Mouse (Mus musculus) hindbrain, embryonic 15.5 days (tissue): ENCODE measurements around the gene Tspan13. TPM values are rescaled to one million over a fixed set of nuclear protein-coding genes. Genes with fewer than 3 reads are reported as not detected.
A peak's percentile ranks its signal among the peaks of the same experiment; 100 is the strongest.

Source experiments
- ATAC-seq: fragments of 200-750 bp; cut with Nextera tagmentation; 2 replicates; pipeline ENCODE4 v1.8.0; 2017; ENCODE audit warnings: low read depth, moderate number of reproducible peaks, moderate TSS enrichment; ENCODE audit not compliant: low FRiP score
- H3K27ac ChIP-seq: fragments of 300-500 bp; sonication (generic); replicated peaks from 2 replicates; pipeline ENCODE4 v1.5.1; 2015; ENCODE audit warnings: mild to moderate bottlenecking, inconsistent platforms
- H3K27me3 ChIP-seq: fragments of 300-500 bp; sonication (generic); 2 replicates; pipeline ENCODE4 v1.6.1; 2015; ENCODE audit warnings: control low read depth, inconsistent platforms
- H3K36me3 ChIP-seq: fragments of 300-500 bp; sonication (generic); 2 replicates; pipeline ENCODE4 v1.6.1; 2015; ENCODE audit warnings: control low read depth, inconsistent platforms
- H3K4me1 ChIP-seq: fragments of 300-500 bp; sonication (generic); replicated peaks from 2 replicates; pipeline ENCODE4 v1.6.1; 2015; ENCODE audit warnings: control low read depth, inconsistent platforms
- H3K4me2 ChIP-seq: fragments of 300-500 bp; sonication (generic); 2 replicates; pipeline ENCODE4 v1.6.1; 2015; ENCODE audit warnings: moderate library complexity, mild to moderate bottlenecking, inconsistent platforms
- H3K4me3 ChIP-seq: fragments of 300-500 bp; sonication (generic); 2 replicates; pipeline ENCODE4 v1.5.1; 2015; ENCODE audit warnings: mild to moderate bottlenecking, inconsistent platforms
- H3K9ac ChIP-seq: fragments of 300-500 bp; sonication (generic); 2 replicates; pipeline ENCODE4 v1.6.1; 2015; ENCODE audit warnings: inconsistent platforms
- H3K9me3 ChIP-seq: fragments of 300-500 bp; sonication (generic); 2 replicates; pipeline ENCODE4 v1.6.1; 2016; ENCODE audit warnings: control low read depth, inconsistent platforms
- WGBS: fragments of 180-500 bp; shearing (Covaris S2); methylation state at CpG from one replicate; pipeline ENCODE4 v1.1.7; 2015; 5-methylcytosine and 5-hydroxymethylcytosine counted together
- polyA plus RNA-seq: library from polyadenylated mRNA; unstranded; fragments of >200 nt; fragmentation: Nextera tagmentation; extraction: Ambion mirVana; gene quantifications from 2 replicates; pipeline ENCODE4 v1.2.1, GENCODE M21; 2015

Tspan13 gene
- polyA plus RNA-seq, 1 experiment from 2014 or later, result 422 TPM

GRCm38 (mm10) chr12:35995799-35996198 is 46.5 kb downstream of the Tspan13 start:
- Histone ChIP-seq H3K4me2 (no peak overlapping the region), H3K9ac (no peak overlapping the region), H3K9me3 (no peaks in the 10 kb centered on the region), H3K27me3 (no peaks in the 10 kb centered on the region), H3K4me1 (no peaks in the 10 kb centered on the region), H3K4me3 (no peak overlapping the region), H3K36me3 (no peaks in the 10 kb centered on the region), H3K27ac (no peak overlapping the region)
- ATAC-seq, result no peak
- WGBS, result 28% methylated on average over 5 of the region's 5 CpGs

GRCm38 (mm10) chr12:35994098-35994497 is 48.2 kb downstream of the Tspan13 start:
- Histone ChIP-seq H3K9ac (no peak overlapping the region), H3K4me3 (no peak overlapping the region), H3K27me3 (no peaks in the 10 kb centered on the region), H3K4me1 (no peaks in the 10 kb centered on the region), H3K4me2 (no peak overlapping the region), H3K36me3 (no peaks in the 10 kb centered on the region), H3K27ac (no peak overlapping the region), H3K9me3 (no peaks in the 10 kb centered on the region)
- ATAC-seq, result peak; percentile 59; the same call in 1 of the 2 replicates

- H3K4me1 ChIP-seq, result no peaks in the 10 kb centered on the region
- H3K36me3 ChIP-seq, result no peaks in the 10 kb centered on the region
- H3K27me3 ChIP-seq, result no peaks in the 10 kb centered on the region
- no peaks in the 10 kb centered on the region for H3K9me3 ChIP-seq
- H3K4me2 ChIP-seq, result no peak overlapping the region
- ATAC-seq, result no peak
- no peak overlapping the region for H3K9ac ChIP-seq
- 74% methylated on average over 3 of the region's 3 CpGs for WGBS
- no peak overlapping the region for H3K4me3 ChIP-seq
- no peak overlapping the region for H3K27ac ChIP-seq
These were observed 48.7 kb downstream of the Tspan13 start for GRCm38 (mm10) chr12:35993583-35993982.

- Histone ChIP-seq H3K4me2 (no peak within 1 kb of the TSS), H3K9ac (no peak within 1 kb of the TSS), H3K27ac (no peak within 1 kb of the TSS), H3K4me1 (no peaks in the 10 kb centered on the region), H3K9me3 (no peaks in the 10 kb centered on the region), H3K4me3 (no peak within 1 kb of the TSS), H3K36me3 (no peaks in the 10 kb centered on the region), H3K27me3 (no peaks in the 10 kb centered on the region)
- WGBS, result 71% methylated on average over 9 of the region's 9 CpGs
- no peak for ATAC-seq
These were observed 49.6 kb downstream of the Tspan13 start, which contains the start of gene Agr2 for GRCm38 (mm10) chr12:35992711-35993110. Gene Agr2 (plus strand): TSS chr12:35992907.

GRCm38 (mm10) chr12:35984743-35985142 is 57.6 kb downstream of the Tspan13 start:
- no peak for ATAC-seq
- H3K4me3 ChIP-seq, result no peak overlapping the region
- H3K36me3 ChIP-seq, result no peaks in the 10 kb centered on the region
- WGBS, result 89% methylated on average over 5 of the region's 5 CpGs
- H3K27ac ChIP-seq, result no peak overlapping the region
- no peak overlapping the region for H3K4me2 ChIP-seq
- no peak overlapping the region for H3K9ac ChIP-seq
- peaks cover 6% of the 10 kb centered on the region for H3K4me1 ChIP-seq
- H3K27me3 ChIP-seq, result no peaks in the 10 kb centered on the region
- H3K9me3 ChIP-seq, result no peaks in the 10 kb centered on the region

- Histone ChIP-seq H3K4me1 (peaks cover 6% of the 10 kb centered on the region), H3K9me3 (no peaks in the 10 kb centered on the region), H3K36me3 (no peaks in the 10 kb centered on the region), H3K27me3 (no peaks in the 10 kb centered on the region), H3K4me3 (no peak overlapping the region), H3K27ac (no peak overlapping the region), H3K4me2 (no peak overlapping the region), H3K9ac (no peak overlapping the region)
- 93% methylated on average over 9 of the region's 9 CpGs for WGBS
- ATAC-seq, result no peak
These were observed 58.8 kb downstream of the Tspan13 start for GRCm38 (mm10) chr12:35983472-35983871.

GRCm38 (mm10) chr12:35981732-35982360 is 60.5 kb downstream of the Tspan13 start:
- H3K4me2 ChIP-seq, result no peak overlapping the region
- 42% methylated on average over 6 of the region's 6 CpGs for WGBS
- H3K9me3 ChIP-seq, result no peaks in the 10 kb centered on the region
- H3K27me3 ChIP-seq, result no peaks in the 10 kb centered on the region
- H3K4me3 ChIP-seq, result no peak overlapping the region
- ATAC-seq, result peak; percentile 87
- H3K27ac ChIP-seq, result 0 out of 2 replicates have a peak overlapping the region, but pooled peaks have one; percentile 46
- H3K9ac ChIP-seq, result no peak overlapping the region
- peaks cover 11% of the 10 kb centered on the region for H3K4me1 ChIP-seq
- H3K36me3 ChIP-seq, result no peaks in the 10 kb centered on the region

GRCm38 (mm10) chr12:35979625-35980024 is 62.7 kb downstream of the Tspan13 start:
- no peaks in the 10 kb centered on the region for H3K9me3 ChIP-seq
- peaks cover 11% of the 10 kb centered on the region for H3K4me1 ChIP-seq
- 89% methylated on average over 5 of the region's 5 CpGs for WGBS
- no peaks in the 10 kb centered on the region for H3K27me3 ChIP-seq
- H3K4me2 ChIP-seq, result no peak overlapping the region
- no peak for ATAC-seq
- no peak overlapping the region for H3K27ac ChIP-seq
- H3K4me3 ChIP-seq, result no peak overlapping the region
- no peaks in the 10 kb centered on the region for H3K36me3 ChIP-seq
- no peak overlapping the region for H3K9ac ChIP-seq

- no peak overlapping the region for H3K27ac ChIP-seq
- WGBS, result 34% methylated on average over 6 of the region's 6 CpGs
- ATAC-seq, result peak; percentile 51; the same call in 1 of the 2 replicates
These were observed 64.6 kb downstream of the Tspan13 start for GRCm38 (mm10) chr12:35977633-35978246.

GRCm38 (mm10) chr12:35975898-35976297 is 66.4 kb downstream of the Tspan13 start:
- no peak overlapping the region for H3K27ac ChIP-seq
- no peak overlapping the region for H3K4me2 ChIP-seq
- 0 out of 2 replicates have a peak, but pooled peaks cover 4% of the 10 kb centered on the region for H3K4me1 ChIP-seq
- no peak overlapping the region for H3K4me3 ChIP-seq
- H3K27me3 ChIP-seq, result no peaks in the 10 kb centered on the region
- H3K9me3 ChIP-seq, result no peaks in the 10 kb centered on the region
- H3K36me3 ChIP-seq, result no peaks in the 10 kb centered on the region
- WGBS, result 86% methylated on average over 3 of the region's 3 CpGs
- ATAC-seq, result no peak
- no peak overlapping the region for H3K9ac ChIP-seq

More at GRCm38 (mm10) chr12:35977633-35978246, 64.6 kb downstream of the Tspan13 start:
- no peaks in the 10 kb centered on the region for H3K27me3 ChIP-seq
- no peaks in the 10 kb centered on the region for H3K36me3 ChIP-seq
- H3K4me2 ChIP-seq, result no peak overlapping the region
- H3K4me3 ChIP-seq, result no peak overlapping the region
- no peaks in the 10 kb centered on the region for H3K9me3 ChIP-seq
- H3K9ac ChIP-seq, result no peak overlapping the region
- H3K4me1 ChIP-seq, result peaks cover 11% of the 10 kb centered on the region

- Histone ChIP-seq H3K27ac (no peak overlapping the region), H3K4me3 (no peak overlapping the region), H3K36me3 (no peaks in the 10 kb centered on the region), H3K9me3 (no peaks in the 10 kb centered on the region), H3K4me2 (no peak overlapping the region), H3K9ac (no peak overlapping the region), H3K4me1 (no peaks in the 10 kb centered on the region), H3K27me3 (no peaks in the 10 kb centered on the region)
- WGBS, result 86% methylated on average over 7 of the region's 7 CpGs
- ATAC-seq, result no peak
These were observed 75.5 kb downstream of the Tspan13 start for GRCm38 (mm10) chr12:35966768-35967141.

- Histone ChIP-seq H3K27ac (no peak overlapping the region), H3K36me3 (no peaks in the 10 kb centered on the region), H3K9me3 (no peaks in the 10 kb centered on the region), H3K27me3 (no peaks in the 10 kb centered on the region), H3K9ac (no peak overlapping the region), H3K4me3 (no peak overlapping the region), H3K4me2 (no peak overlapping the region), H3K4me1 (no peaks in the 10 kb centered on the region)
- 64% methylated on average over 7 of the region's 7 CpGs for WGBS
- no peak for ATAC-seq
These were observed 76.1 kb downstream of the Tspan13 start for GRCm38 (mm10) chr12:35966098-35966767.
